Mouse (Mus musculus) kidney, adult 2 months (tissue): ENCODE measurements around the gene Skp1a.

ENCODE experiments used
- CTCF ChIP-seq: fragments of 200-500 bp; conservative IDR thresholded peaks from 2 replicates; pipeline ENCODE4 v1.5.1; 2011; ENCODE audit warnings: low read depth, mild to moderate bottlenecking, control low read depth, low read length, moderate library complexity, mixed read lengths; ENCODE audit not compliant: insufficient read depth, insufficient read length
- POLR2A ChIP-seq: fragments of 200-500 bp; IDR thresholded peaks from one replicate; pipeline ENCODE4 v1.6.1; 2011; ENCODE audit warnings: low read depth, low read length, control low read depth

- TF ChIP-seq CTCF (no peak), POLR2A (no peak)
These were observed 30.5 kb downstream of the Skp1a start for GRCm38 (mm10) chr11:52262338-52262737.
